Mouse (Mus musculus): ENCODE measurements around the gene Tada2b.

Gene Tada2b

DNA sequence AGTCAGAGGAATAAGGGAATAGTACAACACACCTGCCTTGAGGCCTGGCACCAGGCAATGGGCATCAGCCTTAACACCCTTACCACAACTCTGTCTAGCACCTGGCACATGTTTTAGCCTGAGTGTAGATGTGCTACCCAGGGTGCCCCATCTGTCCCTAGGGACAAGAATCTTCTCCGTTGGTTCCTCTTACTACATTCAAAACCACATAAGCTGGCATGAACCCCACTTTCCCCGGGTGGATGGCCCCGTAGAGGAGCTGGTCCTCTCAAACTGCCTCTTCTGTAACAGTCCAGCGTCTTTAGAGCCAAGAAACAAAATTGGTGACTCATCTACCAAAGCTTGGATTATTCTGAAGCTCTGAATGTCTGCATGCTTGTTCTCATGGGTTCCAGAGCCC lies 3.7 kb downstream of the Tada2b start:
- DNase-seq (ENCODE audit: low read depth): no peak

DNA sequence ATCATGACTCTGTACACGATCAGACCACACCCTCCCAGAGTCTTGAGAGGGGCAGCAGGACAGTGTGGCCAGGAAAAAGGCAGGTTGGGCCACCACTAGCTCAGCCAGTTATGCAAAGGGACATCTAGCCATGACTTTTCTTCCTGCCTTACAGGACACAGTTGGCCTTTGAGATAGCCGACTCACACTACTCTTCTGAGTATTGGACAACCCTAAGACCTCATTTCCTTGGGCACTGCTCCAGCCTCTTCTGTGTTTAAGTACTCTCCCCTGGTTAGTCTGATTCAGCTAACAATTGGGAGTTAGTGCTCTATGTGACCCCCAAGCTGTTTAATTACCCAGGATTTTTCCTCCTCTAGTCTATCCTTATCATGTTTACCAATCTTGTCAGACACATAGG lies 4.3 kb downstream of the Tada2b start:
- DNase-seq (ENCODE audit: low read depth): peak; percentile 71

DNA sequence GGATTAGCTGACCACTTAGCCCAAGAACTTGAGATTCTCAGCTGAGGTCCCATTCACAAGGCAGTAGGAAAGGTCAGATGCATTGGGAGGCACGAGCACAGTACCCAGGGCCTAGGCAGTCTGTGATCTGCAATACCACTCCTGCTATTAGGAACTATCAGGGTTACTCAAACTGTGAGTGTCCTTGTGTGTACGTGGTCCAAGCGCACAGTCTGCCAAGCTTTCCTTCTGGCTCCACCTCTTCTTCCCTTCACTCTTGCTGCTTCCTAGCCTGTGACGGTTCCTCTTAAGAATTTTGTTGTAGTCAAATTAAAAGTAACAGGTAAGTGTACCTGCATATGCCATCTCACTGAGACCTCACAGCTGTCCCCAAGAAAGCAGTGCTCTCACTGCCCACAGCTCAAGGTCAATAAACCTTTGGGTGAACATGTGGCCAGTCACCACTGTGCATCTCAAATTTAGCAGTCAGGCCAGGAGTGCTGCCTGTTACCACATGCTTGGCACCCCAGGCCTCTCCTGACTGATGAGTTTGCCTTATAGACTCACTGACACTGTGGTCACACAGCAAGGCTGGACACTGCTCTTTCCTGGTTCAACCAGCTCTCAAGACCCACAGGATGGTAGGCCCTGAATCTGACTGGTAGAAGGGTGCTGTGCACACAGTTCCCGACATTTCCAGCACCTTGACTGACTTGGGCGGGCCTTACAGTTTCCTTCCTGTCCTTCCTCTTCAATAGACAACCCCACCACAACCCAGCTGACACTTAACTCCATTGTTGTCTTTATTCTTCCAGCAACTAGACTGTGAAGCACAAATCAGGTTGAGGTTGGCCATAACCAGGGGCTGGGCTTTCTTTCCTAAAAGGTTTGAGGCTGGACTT lies 5.3 kb downstream of the Tada2b start:
- peak; percentile 39 for DNase-seq (ENCODE audit: low read depth)

GRCm38 (mm10) chr5:36477486-36477885 lies 6.6 kb downstream of the Tada2b start:
- DNase-seq (ENCODE audit: low read depth): peak; percentile 81

DNA sequence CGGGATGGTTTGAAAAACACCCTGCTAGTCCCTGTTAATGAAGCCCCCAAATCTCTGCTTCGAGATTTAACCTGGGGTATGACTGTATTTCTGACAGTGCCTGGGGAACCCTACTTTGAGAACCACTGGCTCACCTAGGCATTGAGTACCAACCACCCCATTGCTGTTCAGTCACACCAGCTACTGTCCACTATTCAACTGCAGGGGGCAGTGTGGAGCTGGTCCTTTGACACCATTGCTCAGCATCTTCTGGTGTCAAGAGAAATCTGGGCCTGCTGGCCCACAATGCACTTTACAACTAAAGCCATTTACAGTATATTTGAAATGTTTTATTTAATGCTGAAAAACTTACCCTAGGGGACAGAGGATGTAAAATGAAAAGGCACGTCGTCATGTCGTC lies 9.8 kb downstream of the Tada2b start:
- peak; percentile 78 for DNase-seq (ENCODE audit: low read depth)

GRCm38 (mm10) chr5:36472876-36473655 lies 11.0 kb downstream of the Tada2b start:
- DNase-seq (ENCODE audit: low read depth): no peak

- no peak for DNase-seq (ENCODE audit: low read depth)
Observed at GRCm38 (mm10) chr5:36471206-36471605, 12.9 kb downstream of the Tada2b start.

GRCm38 (mm10) chr5:36465889-36466288 lies 18.2 kb downstream of the Tada2b start:
- peak; percentile 41 for DNase-seq (ENCODE audit: low read depth)

- peak; percentile 100 for DNase-seq (ENCODE audit: low read depth)
Observed at GRCm38 (mm10) chr5:36464709-36465661, 19.1 kb downstream of the Tada2b start, which contains the start of gene Grpel1. Gene Grpel1 (plus strand): TSS chr5:36464998.

- no peak for DNase-seq (ENCODE audit: low read depth)
Observed at GRCm38 (mm10) chr5:36463391-36463790, 20.7 kb downstream of the Tada2b start.

- peak; percentile 74 for DNase-seq (ENCODE audit: low read depth)
Observed at GRCm38 (mm10) chr5:36462810-36463209, 21.3 kb downstream of the Tada2b start.

GRCm38 (mm10) chr5:36461231-36461630 lies 22.9 kb downstream of the Tada2b start:
- DNase-seq (ENCODE audit: low read depth): no peak

DNA sequence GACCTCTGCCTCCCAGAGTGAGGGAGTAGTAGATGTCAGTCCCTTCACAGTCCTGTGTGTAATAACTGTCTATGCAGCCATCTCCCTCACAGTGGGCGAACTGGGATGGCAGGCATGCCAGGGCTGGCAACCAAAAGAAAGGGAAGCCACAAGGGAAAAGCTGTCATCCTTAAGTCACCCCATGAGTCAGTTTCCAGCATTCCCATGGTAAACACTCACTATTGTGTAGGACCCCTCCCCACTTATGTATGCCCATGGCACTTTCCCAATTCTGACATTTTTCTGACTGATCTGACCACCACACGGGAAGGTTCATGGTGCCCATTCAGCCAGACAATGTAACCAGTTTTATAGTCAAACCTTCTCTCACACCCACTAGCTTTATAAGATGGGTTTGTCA lies 23.4 kb downstream of the Tada2b start:
- no peak for DNase-seq (ENCODE audit: low read depth)

DNA sequence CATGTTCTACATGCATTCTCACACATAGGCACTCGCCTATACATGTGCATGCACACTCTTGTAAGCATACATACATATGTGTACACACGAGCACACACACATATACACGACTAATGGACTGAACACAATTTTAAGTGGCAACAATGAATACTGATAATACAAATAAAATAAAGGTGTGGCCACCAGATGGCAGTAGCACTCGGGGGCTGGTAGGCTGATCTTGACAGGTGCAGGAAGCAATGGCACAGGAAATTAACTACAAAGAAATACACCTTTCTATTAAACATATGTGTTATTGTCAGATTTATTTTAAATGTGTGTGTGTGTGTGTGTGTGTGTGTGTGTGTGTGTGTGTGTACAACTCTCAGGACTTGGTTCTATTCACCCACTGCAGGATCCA lies 25.2 kb downstream of the Tada2b start:
- peak; percentile 62 for DNase-seq (ENCODE audit: low read depth)

DNA sequence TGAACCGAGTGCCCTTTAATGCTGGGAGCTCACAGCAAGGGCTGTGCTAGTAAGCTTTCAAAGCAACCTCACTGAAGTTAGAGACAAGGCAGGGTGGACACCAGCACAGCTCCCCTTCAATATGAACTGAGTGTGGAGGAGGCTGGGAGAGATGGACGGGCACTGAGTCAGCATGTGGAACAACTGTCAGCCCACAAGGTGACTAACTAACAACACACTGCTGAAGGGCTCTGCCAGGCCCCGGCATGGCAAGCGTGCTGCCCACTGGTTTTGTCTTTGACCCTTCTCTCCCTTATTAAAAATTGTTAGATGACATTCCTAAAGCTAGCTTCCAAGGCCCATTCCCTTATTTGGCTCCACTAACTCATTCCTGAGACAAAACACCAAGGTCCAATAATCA lies 26.4 kb downstream of the Tada2b start:
- no peak for DNase-seq (ENCODE audit: low read depth)

GRCm38 (mm10) chr5:36452821-36453220 lies 31.3 kb downstream of the Tada2b start:
- DNase-seq (ENCODE audit: low read depth): no peak

- DNase-seq (ENCODE audit: low read depth): no peak
Observed at GRCm38 (mm10) chr5:36451872-36452389, 32.2 kb downstream of the Tada2b start.

GRCm38 (mm10) chr5:36451119-36451518 lies 33.0 kb downstream of the Tada2b start:
- peak; percentile 25 for DNase-seq (ENCODE audit: low read depth)

DNA sequence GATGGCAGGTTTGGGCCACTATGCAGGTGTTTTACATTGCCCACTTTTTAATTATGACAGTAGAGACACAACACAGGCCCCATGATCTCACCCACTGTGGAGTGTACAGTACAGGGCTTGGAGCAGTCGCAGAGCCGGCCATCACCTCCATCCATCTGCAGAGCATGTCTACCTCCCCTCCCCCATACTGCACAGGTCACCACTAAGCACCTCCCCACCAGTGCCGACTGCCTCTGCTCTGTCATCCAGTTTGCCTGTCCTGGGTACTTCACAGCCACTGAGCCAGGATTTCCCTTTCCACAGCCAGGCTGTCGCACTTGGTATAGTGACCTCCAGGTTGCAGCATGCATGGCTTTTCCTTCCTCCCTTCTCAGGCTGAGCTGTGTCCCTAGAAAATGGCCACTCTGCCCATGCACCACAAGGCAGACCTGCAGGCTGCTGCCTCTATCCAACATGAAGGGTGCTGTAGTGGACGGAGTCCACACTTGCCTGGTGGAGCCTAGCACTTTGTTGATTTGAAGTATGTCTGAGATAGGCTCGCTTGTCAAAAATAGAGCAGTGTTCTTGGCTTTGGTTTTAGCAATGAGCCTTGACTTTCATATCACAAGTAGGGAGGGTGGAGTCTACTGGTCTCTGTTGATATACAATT lies 34.3 kb downstream of the Tada2b start:
- no peak for DNase-seq (ENCODE audit: low read depth)

DNA sequence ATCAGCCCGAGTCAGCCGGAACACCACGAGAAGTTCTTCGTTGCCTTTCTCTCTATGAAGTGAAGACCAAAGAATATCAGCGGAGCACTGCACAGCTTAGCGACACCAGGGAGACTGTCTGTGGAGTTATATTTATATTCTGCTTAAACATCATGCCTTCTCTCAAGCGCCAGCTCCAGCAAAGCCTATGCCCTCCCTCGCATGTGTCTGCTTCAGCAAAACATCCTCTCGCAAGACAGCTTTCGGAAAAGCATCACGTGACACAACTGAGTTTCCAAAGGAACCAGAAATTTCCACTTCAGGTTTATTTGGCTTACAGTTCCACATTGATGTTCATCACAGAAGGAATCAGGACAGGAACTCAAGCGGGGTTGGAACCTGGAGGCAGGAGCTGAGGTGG lies 36.2 kb downstream of the Tada2b start:
- no peak for DNase-seq (ENCODE audit: low read depth)

All from 416B (cell line).